ENCODE assay signal across 8 mouse cellular contexts in the genomic region with DNA sequence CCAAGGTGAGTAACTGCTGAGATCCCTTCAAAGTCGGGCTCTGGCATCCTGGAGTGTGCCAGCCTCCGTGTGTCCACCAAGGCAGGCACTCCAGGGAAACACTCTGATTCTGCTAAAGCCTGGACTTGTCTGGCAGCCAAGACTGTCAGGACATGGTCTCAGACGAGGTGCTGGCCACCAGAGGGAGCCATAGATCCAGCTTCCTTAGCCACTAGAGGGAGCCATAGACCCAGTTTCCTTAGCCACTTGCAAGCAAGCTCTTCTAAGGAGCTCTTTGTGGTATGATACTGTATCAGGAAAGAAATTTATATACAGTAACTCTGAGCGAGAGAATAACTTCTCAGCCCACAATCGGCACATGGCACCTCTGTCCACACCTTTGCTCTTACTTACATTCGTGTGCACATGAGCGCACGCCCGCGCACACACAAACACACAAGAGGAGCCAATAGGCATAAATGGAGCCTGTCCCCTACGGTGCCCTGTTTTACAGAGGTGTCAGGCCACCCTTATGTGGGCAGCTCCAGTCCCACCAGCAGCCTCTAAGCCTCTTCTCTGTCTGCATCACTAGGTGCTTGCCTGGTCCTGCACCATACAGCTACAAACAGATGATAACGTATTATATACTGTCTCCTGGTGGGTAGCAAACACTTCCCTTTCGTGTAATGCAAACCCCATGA. TPM values are rescaled to one million over a fixed set of nuclear protein-coding genes. Genes with fewer than 3 reads are reported as not detected.
DNase-seq lines count a peak whose midpoint lies in the region; ATAC-seq and TF ChIP-seq lines count a peak whose summit lies in the region.

No protein-coding gene starts in this region.

- peak; percentile 86 for ATAC-seq in forebrain, embryonic 15.5 days (replicated peaks)
- peak; percentile 78 for ATAC-seq in neural tube, embryonic 15.5 days (ENCODE audit: low FRiP score)

- H3K9me3 ChIP-seq in ES-E14 (ENCODE audit: control insufficient read depth, insufficient read depth, low read depth, low read length), result no peaks in the 10 kb centered on the region
- no peaks in the 10 kb centered on the region for H3K9me3 ChIP-seq in forebrain, embryonic 15.5 days
- H3K9me3 ChIP-seq in neural tube, embryonic 15.5 days (replicated peaks), result no peaks in the 10 kb centered on the region

- H3K36me3 ChIP-seq in ES-E14 (ENCODE audit: control insufficient read depth, insufficient read depth, low read length, poor library complexity, severe bottlenecking), result peaks cover 2% of the 10 kb centered on the region; the same call in 1 of the 2 replicates
- H3K36me3 ChIP-seq in forebrain, embryonic 15.5 days, result no peaks in the 10 kb centered on the region
- H3K36me3 ChIP-seq in neural tube, embryonic 15.5 days, result no peaks in the 10 kb centered on the region

- H3K27ac ChIP-seq in ES-E14 (ENCODE audit: insufficient read depth, low read depth, low read length, poor library complexity, severe bottlenecking), result peak overlapping the region; percentile 94
- H3K27ac ChIP-seq in forebrain, embryonic 15.5 days (replicated peaks), result 0 out of 2 replicates have a peak overlapping the region, but pooled peaks have one; percentile 27
- H3K27ac ChIP-seq in neural tube, embryonic 15.5 days (replicated peaks), result peak overlapping the region; percentile 7; the same call in 1 of the 2 replicates

- peak overlapping the region in 1 of 2 experiments; percentile 21; a peak in 1 of 4 replicates for H3K4me3 ChIP-seq in ES-E14 (ENCODE audit: insufficient read depth in 1 of 2, low read depth in 1 of 2, low read length in 2 of 2, poor library complexity in 1 of 2, severe bottlenecking in 1 of 2)
- no peak overlapping the region for H3K4me3 ChIP-seq in forebrain, embryonic 15.5 days
- no peak overlapping the region for H3K4me3 ChIP-seq in neural tube, embryonic 15.5 days (replicated peaks)

- peaks cover 2 to 55% of the 10 kb centered on the region in 2 experiments; a peak in 3 of 4 replicates for H3K4me1 ChIP-seq in ES-E14 (ENCODE audit: control insufficient read depth in 2 of 2, insufficient read depth in 2 of 2, low read length in 2 of 2, poor library complexity in 1 of 2)
- H3K4me1 ChIP-seq in forebrain, embryonic 15.5 days, result peaks cover 13% of the 10 kb centered on the region
- peaks cover 25% of the 10 kb centered on the region for H3K4me1 ChIP-seq in neural tube, embryonic 15.5 days

- H3K27me3 ChIP-seq in forebrain, embryonic 15.5 days, result no peaks in the 10 kb centered on the region
- H3K27me3 ChIP-seq in neural tube, embryonic 15.5 days (replicated peaks), result no peaks in the 10 kb centered on the region

- in situ Hi-C loops in ES-E14 (cut with MboI; ENCODE audit: low sequenced_read_pairs in 2 of 2, unreplicated experiment in 2 of 2), result loop anchor here (5.0 to 10.0 kb wide), 2 partner anchors 122 to 124 kb away; a partner anchor contains a TSS

- intact Hi-C loops in heart, postnatal 25 days (cut with DNase I), result loop anchor here (1.0 to 2.0 kb wide), 3 partner anchors 48 to 222 kb away; no protein-coding TSS in a partner anchor

- 43% methylated on average over 13 of the region's 13 CpGs for WGBS in forebrain, embryonic 15.5 days
- 43% methylated on average over 13 of the region's 13 CpGs for WGBS in neural tube, embryonic 15.5 days

- peak overlapping the region; percentile 38; the same call in 1 of the 2 replicates for H3K9ac ChIP-seq in ES-E14 (ENCODE audit: insufficient read depth, low read depth, low read length, poor library complexity, severe bottlenecking)
- H3K9ac ChIP-seq in forebrain, embryonic 15.5 days (replicated peaks), result no peak overlapping the region
- no peak overlapping the region for H3K9ac ChIP-seq in neural tube, embryonic 15.5 days (replicated peaks)

- H3K4me2 ChIP-seq in forebrain, embryonic 15.5 days (replicated peaks), result no peak overlapping the region
- H3K4me2 ChIP-seq in neural tube, embryonic 15.5 days, result no peak overlapping the region

- DNase-seq in ES-E14 (ENCODE audit: low read depth, low spot score), result peak; percentile 90
- peak; percentile 90 for DNase-seq in cerebellum, adult 11-12 months
- DNase-seq in heart, postnatal 25 days (ENCODE audit: low spot score), result peak; percentile 78
- DNase-seq in layer of hippocampus, adult 11-12 months (ENCODE audit: low spot score), result peak; percentile 96
- peak; percentile 88 to 90 for DNase-seq in lung, adult 18-20 months
- DNase-seq in testis, postnatal 10 days (ENCODE audit: low spot score), result peak; percentile 91

TF ChIP-seq in ES-E14, 5 proteins besides CTCF, POLR2A, EP300 and RAD21:
- TF ChIP-seq CHD2 (IDR thresholded peaks at IDR 0.05; ENCODE audit: low read depth, low read length) (no peak), ZC3H11A (IDR thresholded peaks at IDR 0.05; ENCODE audit: borderline replicate concordance, low read depth, low read length) (peak; percentile 97), ZNF384 (IDR thresholded peaks at IDR 0.05; ENCODE audit: low read depth, low read length) (peak; percentile 65)

RNA-seq across cellular contexts. Expression of a gene that starts 35.6 kb away (rescaled TPM):
- total RNA-seq in ES-E14 (2012; rRNA removed), result 414 and 791 TPM in 2 replicates
- 23.5 and 23.8 TPM in 2 replicates for polyA plus RNA-seq in forebrain, embryonic 15.5 days (2015; fragmentation: Nextera tagmentation; extraction: Ambion mirVana)
- 10 to 100 TPM; 13.0 to 15.3 TPM for total RNA-seq in heart, postnatal 25 days (2021)
- 37.5 and 48.2 TPM in 2 replicates for polyA plus RNA-seq in neural tube, embryonic 15.5 days (2015; fragmentation: Nextera tagmentation; extraction: Ambion mirVana)

Comparison
In these comparisons a context has a peak if more than half of its experiments do, and no peak if none do; other contexts are left out.
1. H3K27ac ChIP-seq: peak in every context shown above with its lines; median percentile 94 in ES-E14; 27 in forebrain, embryonic 15.5 days; 7 in neural tube, embryonic 15.5 days.
2. RNA of a gene that starts 35.6 kb away (total RNA-seq): 414 to 791 TPM in ES-E14; 13.0 to 15.3 TPM in heart, postnatal 25 days; every median in the first group is over 10 times any median in the second.
3. Peak in every context shown above with its lines, with median percentiles within 50 percentile points of each other: DNase-seq.